Mouse (Mus musculus) limb, embryonic 14.5 days (tissue): ENCODE measurements around the gene Farp2. TPM values are rescaled to one million over a fixed set of nuclear protein-coding genes. Genes with fewer than 3 reads are reported as not detected.

ENCODE experiments used
- ATAC-seq: fragments of 200-750 bp; cut with Nextera tagmentation; 2 replicates; pipeline ENCODE4 v1.8.0; 2017; ENCODE audit warnings: low read depth, moderate number of reproducible peaks, moderate TSS enrichment; ENCODE audit not compliant: low FRiP score
- DNase-seq: peaks from one replicate; pipeline ENCODE4 v3.0.0-alpha.2; 2015; ENCODE audit warnings: low spot score
- H3K27ac ChIP-seq: fragments of 300-500 bp; sonication (generic); replicated peaks from 2 replicates; pipeline ENCODE4 v1.5.1; 2014; ENCODE audit warnings: low read depth, mild to moderate bottlenecking, low read length, moderate library complexity, mixed read lengths
- H3K27me3 ChIP-seq: fragments of 300-500 bp; sonication (generic); 2 replicates; pipeline ENCODE4 v1.6.1; 2014; ENCODE audit warnings: low read length, mixed read lengths; ENCODE audit not compliant: control insufficient read depth, insufficient read depth
- H3K36me3 ChIP-seq: fragments of 300-500 bp; sonication (generic); 2 replicates; pipeline ENCODE4 v1.6.1; 2014; ENCODE audit warnings: mild to moderate bottlenecking, low read length, moderate library complexity, mixed read lengths; ENCODE audit not compliant: control insufficient read depth, insufficient read depth
- H3K4me1 ChIP-seq: fragments of 300-500 bp; sonication (generic); 2 replicates; pipeline ENCODE4 v1.6.1; 2014; ENCODE audit warnings: antibody characterized with exemption, low read length, mixed read lengths; ENCODE audit not compliant: control insufficient read depth, insufficient read depth
- H3K4me2 ChIP-seq: fragments of 300-500 bp; sonication (generic); replicated peaks from 2 replicates; pipeline ENCODE4 v1.6.1; 2014; ENCODE audit warnings: low read depth, mild to moderate bottlenecking, low read length, moderate library complexity; ENCODE audit not compliant: severe bottlenecking
- H3K4me3 ChIP-seq: fragments of 300-500 bp; sonication (generic); replicated peaks from 2 replicates; pipeline ENCODE4 v1.5.1; 2014; ENCODE audit warnings: low read length
- H3K9ac ChIP-seq: fragments of 300-500 bp; sonication (generic); 2 replicates; pipeline ENCODE4 v1.6.1; 2014; ENCODE audit warnings: mild to moderate bottlenecking, low read depth, low read length, moderate library complexity; ENCODE audit not compliant: severe bottlenecking
- H3K9me3 ChIP-seq: fragments of 300-500 bp; sonication (generic); 2 replicates; pipeline ENCODE4 v1.6.1; 2016; ENCODE audit warnings: low read length; ENCODE audit not compliant: control insufficient read depth
- POLR2A ChIP-seq: fragments of 200-500 bp; IDR thresholded peaks from 2 replicates; pipeline ENCODE4 v1.8.0; 2012; ENCODE audit warnings: inconsistent platforms, mild to moderate bottlenecking, moderate library complexity, borderline replicate concordance; ENCODE audit not compliant: insufficient read depth, insufficient read length; ENCODE audit errors: extremely low read depth
- WGBS: fragments of 180-500 bp; shearing (Covaris S2); extraction: QIAGEN DNeasy Blood & Tissue Kit; methylation state at CpG from one replicate; pipeline ENCODE4 v1.1.7; 2014; 5-methylcytosine and 5-hydroxymethylcytosine counted together
- polyA plus RNA-seq, 2 experiments: library from polyadenylated mRNA; depleted of rRNA in 1 of 2; stranded (reverse) in 1 of 2; unstranded in 1 of 2; fragments of >200 nt; fragmentation: Nextera tagmentation in 1 of 2; extraction: Ambion mirVana in 1 of 2; gene quantifications; 2 replicates each; pipeline versions ENCODE4 v1.2.1 to v1.2.3; 2012 to 2014

The Farp2 gene
- polyA plus RNA-seq, 2 experiments, result 9.2 to 9.3 TPM

DNA sequence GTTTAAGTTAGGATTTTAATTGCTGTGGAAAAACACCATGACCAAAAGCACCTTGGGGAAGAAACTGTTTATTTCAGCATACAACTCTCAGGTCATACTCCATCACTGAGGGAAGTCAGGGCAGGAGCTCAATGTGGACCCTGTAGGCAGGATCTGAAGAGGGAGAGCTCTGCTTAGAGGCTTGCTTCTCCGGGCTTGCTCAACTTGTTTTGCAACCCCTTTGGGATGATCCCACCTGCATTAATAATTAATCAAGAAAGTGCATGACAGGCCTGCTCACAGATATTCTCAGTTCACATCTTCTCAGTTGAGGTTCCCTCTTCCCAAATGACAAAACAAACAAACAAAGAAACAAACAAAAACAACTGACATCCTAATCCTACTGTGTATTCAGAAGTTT, 51.8 kb downstream of the Farp2 start:
- DNase-seq (no peak), ATAC-seq (no peak)
- H3K9me3 ChIP-seq, result no peaks in the 10 kb centered on the region
- H3K27me3 ChIP-seq, result no peaks in the 10 kb centered on the region
- H3K36me3 ChIP-seq, result peaks cover 5% of the 10 kb centered on the region; the same call in 1 of the 2 replicates
- no peak overlapping the region for H3K27ac ChIP-seq
- no peak overlapping the region for H3K4me2 ChIP-seq
- TF ChIP-seq POLR2A, result no peak
- 61% methylated on average over 1 of the region's 1 CpGs for WGBS
- H3K4me3 ChIP-seq, result no peak overlapping the region
- no peak overlapping the region for H3K9ac ChIP-seq
- no peaks in the 10 kb centered on the region for H3K4me1 ChIP-seq

DNA sequence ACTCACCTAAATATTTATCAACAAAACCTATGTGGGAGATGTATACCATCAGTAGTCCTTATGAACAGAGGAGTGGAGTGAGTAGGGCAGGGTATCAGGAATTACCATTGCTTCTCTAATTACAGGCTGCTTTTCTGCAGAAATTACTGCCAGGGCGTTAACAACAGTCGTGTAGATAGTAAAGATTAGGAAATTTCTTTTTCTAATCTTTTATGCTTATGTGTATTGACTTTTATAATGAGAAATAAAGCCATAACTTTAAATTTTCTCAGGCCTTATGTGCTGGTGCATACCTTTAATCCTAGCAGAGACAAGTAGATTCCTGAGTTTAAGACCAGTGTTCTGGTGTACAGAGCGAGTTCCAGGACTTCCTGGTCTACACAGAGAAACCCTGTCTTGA, 52.9 kb downstream of the Farp2 start:
- WGBS, result 77% methylated on average over 3 of the region's 3 CpGs
- Histone ChIP-seq H3K9me3 (no peaks in the 10 kb centered on the region), H3K27me3 (no peaks in the 10 kb centered on the region), H3K4me1 (no peaks in the 10 kb centered on the region), H3K36me3 (peaks cover 10% of the 10 kb centered on the region), H3K27ac (no peak overlapping the region), H3K4me2 (no peak overlapping the region), H3K9ac (no peak overlapping the region), H3K4me3 (no peak overlapping the region)
- no peak for TF ChIP-seq POLR2A
- DNase-seq, result no peak
- ATAC-seq, result no peak

DNA sequence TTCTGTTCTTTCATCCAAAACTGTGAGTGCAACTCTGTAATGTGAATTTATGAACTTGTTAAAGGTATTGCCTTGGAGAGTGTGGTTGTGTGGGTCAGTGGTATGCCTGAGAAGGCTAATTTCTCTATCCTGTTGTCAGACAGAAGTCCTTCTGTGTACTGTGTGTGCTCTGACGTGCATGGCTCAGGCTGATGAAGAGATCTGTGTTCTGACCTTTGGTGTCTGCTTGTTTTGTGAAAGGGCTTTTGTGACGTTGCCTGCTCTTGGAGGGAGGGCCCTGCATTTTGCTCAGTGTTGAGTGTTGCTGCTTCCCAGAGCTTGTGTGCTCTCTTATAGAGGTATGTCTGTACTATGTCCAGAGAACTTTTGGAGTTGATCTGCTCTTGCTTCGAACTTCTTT, 55.1 kb downstream of the Farp2 start:
- no peak for TF ChIP-seq POLR2A
- Histone ChIP-seq H3K4me2 (no peak overlapping the region), H3K9ac (no peak overlapping the region), H3K4me3 (no peak overlapping the region), H3K9me3 (peaks cover 4% of the 10 kb centered on the region; the same call in 1 of the 2 replicates), H3K4me1 (no peaks in the 10 kb centered on the region), H3K27ac (no peak overlapping the region), H3K27me3 (no peaks in the 10 kb centered on the region), H3K36me3 (peaks cover 22% of the 10 kb centered on the region)
- ATAC-seq (no peak), DNase-seq (no peak)
- 79% methylated on average over 3 of the region's 3 CpGs for WGBS

DNA sequence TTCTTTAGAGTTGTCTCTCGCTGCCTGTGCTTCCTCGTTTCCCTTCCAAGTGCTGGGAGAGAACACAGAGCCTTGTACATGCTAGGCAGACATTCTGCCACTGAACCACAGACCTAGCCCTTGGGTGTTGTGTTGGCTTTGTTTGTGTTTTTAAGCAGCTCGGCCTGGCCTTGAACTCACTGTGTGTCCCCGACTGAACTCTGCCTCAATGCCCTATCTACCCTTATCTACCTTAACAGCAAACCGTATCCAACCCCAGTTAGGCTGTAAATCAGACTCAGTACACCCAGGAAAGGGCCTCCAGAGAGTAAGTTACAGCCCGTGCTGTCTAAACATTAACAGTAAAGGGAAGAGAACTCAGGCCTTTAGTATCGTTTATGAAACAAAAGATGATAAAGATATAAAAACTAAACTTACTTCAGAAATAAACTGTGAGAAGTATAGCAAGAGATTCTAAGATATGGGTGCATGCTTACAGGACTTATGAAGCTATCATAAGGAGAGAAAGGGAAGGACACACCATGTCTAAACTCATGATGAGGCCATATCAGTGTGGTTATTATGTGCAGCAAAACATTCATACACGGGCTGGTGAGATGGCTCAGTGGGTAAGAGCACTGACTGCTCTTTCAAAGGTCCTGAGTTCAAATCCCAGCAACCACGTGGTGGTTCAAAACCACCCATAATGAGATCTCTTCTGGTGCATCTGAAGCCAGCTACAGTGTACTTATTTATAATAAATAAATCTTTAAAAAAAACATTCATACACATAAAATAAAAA, 56.0 kb downstream of the Farp2 start:
- H3K36me3 ChIP-seq, result peaks cover 22% of the 10 kb centered on the region
- H3K27me3 ChIP-seq, result no peaks in the 10 kb centered on the region
- peaks cover 4% of the 10 kb centered on the region; the same call in 1 of the 2 replicates for H3K9me3 ChIP-seq
- H3K27ac ChIP-seq, result no peak overlapping the region
- no peak for ATAC-seq
- no peak overlapping the region for H3K4me3 ChIP-seq
- no peak overlapping the region for H3K9ac ChIP-seq
- 86% methylated on average over 9 of the region's 9 CpGs for WGBS
- DNase-seq, result no peak
- TF ChIP-seq POLR2A, result no peak
- no peak overlapping the region for H3K4me2 ChIP-seq
- no peaks in the 10 kb centered on the region for H3K4me1 ChIP-seq

DNA sequence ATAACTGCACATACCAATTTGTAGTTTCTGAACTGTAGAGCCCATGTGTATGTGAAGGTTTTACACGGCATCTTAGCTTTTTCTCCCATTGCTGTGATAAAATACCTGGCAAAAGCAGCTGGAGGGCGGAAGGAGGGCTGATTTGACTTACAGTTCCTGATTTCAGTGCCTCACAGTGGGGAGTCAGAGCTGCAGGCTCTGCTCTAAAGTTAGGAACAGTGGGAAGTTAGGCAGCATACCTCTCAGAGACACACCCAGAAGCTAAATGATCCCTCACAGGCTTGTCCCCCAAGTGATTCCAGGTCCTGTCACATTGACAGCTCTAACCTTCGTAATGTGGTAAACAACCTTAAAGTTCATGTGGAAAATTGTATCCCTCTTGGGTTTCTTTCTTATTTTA, 65.2 kb downstream of the Farp2 start:
- Histone ChIP-seq H3K36me3 (peaks cover 25% of the 10 kb centered on the region), H3K27ac (no peak overlapping the region), H3K9ac (no peak overlapping the region), H3K4me3 (no peak overlapping the region), H3K27me3 (no peaks in the 10 kb centered on the region), H3K9me3 (no peaks in the 10 kb centered on the region), H3K4me1 (no peaks in the 10 kb centered on the region), H3K4me2 (no peak overlapping the region)
- DNase-seq (no peak), ATAC-seq (no peak)
- WGBS, result 66% methylated on average over 3 of the region's 3 CpGs
- no peak for TF ChIP-seq POLR2A
